Mouse (Mus musculus) CD4-positive helper T cell, adult 2 months (primary cell): Measurements from ENCODE around the gene Trib2.

Source experiments
- DNase-seq: peaks from one replicate; pipeline ENCODE4 v3.0.0-alpha.2; 2012; ENCODE audit warnings: low read depth, missing footprints, low spot score

Trib2 gene

GRCm38 (mm10) chr12:15816740-15817178 is at the start of gene Trib2:
Gene Trib2 (minus strand): TSS chr12:15816922.
- DNase-seq: peak; percentile 98

- DNase-seq: no peak
Observed at GRCm38 (mm10) chr12:15858005-15858404, 41.3 kb upstream of the Trib2 start.

GRCm38 (mm10) chr12:15855891-15856290 is 39.2 kb upstream of the Trib2 start:
- DNase-seq: no peak

GRCm38 (mm10) chr12:15852781-15853180 is 36.1 kb upstream of the Trib2 start:
- no peak for DNase-seq

- no peak for DNase-seq
Observed at GRCm38 (mm10) chr12:15852031-15852430, 35.3 kb upstream of the Trib2 start.

- no peak for DNase-seq
Observed at GRCm38 (mm10) chr12:15850441-15850895, 33.7 kb upstream of the Trib2 start.

GRCm38 (mm10) chr12:15849861-15850294 is 33.2 kb upstream of the Trib2 start:
- no peak for DNase-seq

GRCm38 (mm10) chr12:15848391-15848790 is 31.7 kb upstream of the Trib2 start:
- no peak for DNase-seq

GRCm38 (mm10) chr12:15844701-15845100 is 28.0 kb upstream of the Trib2 start:
- no peak for DNase-seq

GRCm38 (mm10) chr12:15840864-15841557 is 24.3 kb upstream of the Trib2 start:
- DNase-seq: no peak

- DNase-seq: no peak
Observed at GRCm38 (mm10) chr12:15838201-15838600, 21.5 kb upstream of the Trib2 start.

GRCm38 (mm10) chr12:15837566-15837965 is 20.8 kb upstream of the Trib2 start:
- DNase-seq: no peak

GRCm38 (mm10) chr12:15832674-15833052 is 15.9 kb upstream of the Trib2 start:
- peak; percentile 39 for DNase-seq

- no peak for DNase-seq
Observed at GRCm38 (mm10) chr12:15831941-15832673, 15.4 kb upstream of the Trib2 start.

GRCm38 (mm10) chr12:15830750-15831149 is 14.0 kb upstream of the Trib2 start:
- no peak for DNase-seq

- no peak for DNase-seq
Observed at GRCm38 (mm10) chr12:15828815-15829398, 12.2 kb upstream of the Trib2 start.

- no peak for DNase-seq
Observed at GRCm38 (mm10) chr12:15821019-15821418, 4.3 kb upstream of the Trib2 start.

GRCm38 (mm10) chr12:15817365-15817764 is 643 bp upstream of the Trib2 start:
- no peak for DNase-seq

- no peak for DNase-seq
Observed at GRCm38 (mm10) chr12:15816254-15816605, 492 bp downstream of the Trib2 start.

GRCm38 (mm10) chr12:15815576-15816253 is 1.0 kb downstream of the Trib2 start:
- DNase-seq: peak; percentile 89

- peak; percentile 71 for DNase-seq
Observed at GRCm38 (mm10) chr12:15815170-15815575, 1.5 kb downstream of the Trib2 start.
